Mouse (Mus musculus): ENCODE measurements around the gene Defb48.

DNA sequence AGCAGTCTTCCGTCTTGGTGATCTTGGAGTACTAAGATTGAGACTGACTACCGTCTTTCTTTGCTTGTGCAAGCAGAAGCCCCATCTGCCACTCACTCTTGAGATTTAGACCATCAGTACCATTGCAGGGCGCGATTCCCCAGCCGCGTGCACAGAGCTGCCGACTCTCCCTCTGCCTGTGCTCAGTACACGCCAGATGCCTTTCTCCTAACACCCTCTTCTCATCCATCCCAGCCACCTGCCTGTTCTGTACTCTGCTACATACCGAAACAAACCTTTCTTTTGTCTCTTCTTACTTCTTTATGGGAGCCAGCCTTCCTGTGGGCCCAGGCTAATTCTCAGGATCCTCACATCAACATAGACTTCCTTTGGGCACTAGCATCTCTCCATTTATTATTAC lies 48.9 kb downstream of the Defb48 start:
- TF ChIP-seq POLR2A (IDR thresholded peaks at IDR 0.05; ENCODE audit: borderline replicate concordance, extremely low read depth, insufficient read depth, insufficient read length, poor library complexity, severe bottlenecking) = no peak
- no peak for TF ChIP-seq CTCF (IDR thresholded peaks at IDR 0.05; ENCODE audit: borderline replicate concordance, extremely low read depth, insufficient read depth, insufficient read length)

Measured in brain, embryonic 14.5 days (tissue).